Mouse (Mus musculus) ES-CJ7 (cell line): ENCODE measurements around the gene Zfp708.
"Not testable (repeated sequence)": the region's sequence is repeated elsewhere in the genome, so short reads cannot be mapped to it uniquely, and the experiment has no call there.

Experiments used
- DNase-seq: peaks from one replicate; pipeline ENCODE4 v3.0.0; 2011; ENCODE audit warnings: low read depth, low spot score

Zfp708 gene

DNA sequence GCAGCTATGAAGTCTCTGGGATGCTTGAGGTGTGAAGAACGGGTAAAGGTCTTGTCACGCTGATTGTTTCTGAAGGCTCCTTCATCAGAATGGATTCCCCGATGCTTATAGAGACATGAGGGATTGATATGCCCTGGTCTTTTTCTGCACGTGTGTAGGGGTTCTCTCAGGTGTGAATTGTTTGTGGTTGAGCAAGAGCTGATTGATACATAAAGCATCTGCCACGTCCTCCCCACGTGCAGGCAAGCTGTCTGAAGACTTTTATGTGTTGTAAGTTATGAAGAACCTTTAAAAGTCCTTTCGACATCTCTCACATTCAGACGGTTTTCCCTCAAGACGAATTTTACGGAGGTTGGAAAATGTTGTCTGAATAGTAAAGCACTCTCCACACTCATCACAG, at the start of gene Zfp708:
Zfp708 (minus strand) TSS at position 101 of the 400 bp plus-strand sequence.
- no peak for DNase-seq

DNA sequence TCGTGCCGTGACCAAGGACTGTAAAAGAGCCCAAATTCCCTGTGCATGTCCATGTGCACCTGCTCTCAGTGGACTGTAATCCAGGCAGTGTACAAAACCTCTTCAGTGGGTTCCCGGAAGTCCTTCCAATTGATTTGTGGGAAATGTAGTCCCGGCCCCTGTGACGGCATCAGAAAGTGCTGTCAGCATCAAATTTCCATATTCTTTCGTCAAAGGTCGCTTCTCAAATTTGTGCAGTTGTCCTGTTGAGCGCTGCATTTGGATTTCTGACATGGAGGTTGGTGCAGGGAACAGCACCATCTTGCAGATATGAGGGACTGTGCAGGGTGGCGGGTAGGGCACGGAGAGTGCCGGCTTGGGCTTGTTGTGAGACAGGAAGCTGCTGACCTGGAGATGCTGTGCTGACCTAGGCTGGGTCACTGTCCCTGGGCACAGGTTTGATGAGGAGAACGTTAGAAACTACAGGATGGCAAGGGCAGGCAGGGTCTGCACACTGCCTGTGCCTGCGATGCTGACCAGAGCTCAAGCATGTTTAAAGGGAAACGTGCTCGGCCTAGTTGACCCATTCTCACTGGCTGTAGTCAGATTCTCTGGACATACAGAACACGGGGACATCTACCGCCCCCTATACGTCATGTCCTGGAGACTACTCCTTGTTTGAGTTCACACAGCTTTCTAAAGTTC, 30.4 kb upstream of the Zfp708 start:
- DNase-seq: peak; percentile 92

DNA sequence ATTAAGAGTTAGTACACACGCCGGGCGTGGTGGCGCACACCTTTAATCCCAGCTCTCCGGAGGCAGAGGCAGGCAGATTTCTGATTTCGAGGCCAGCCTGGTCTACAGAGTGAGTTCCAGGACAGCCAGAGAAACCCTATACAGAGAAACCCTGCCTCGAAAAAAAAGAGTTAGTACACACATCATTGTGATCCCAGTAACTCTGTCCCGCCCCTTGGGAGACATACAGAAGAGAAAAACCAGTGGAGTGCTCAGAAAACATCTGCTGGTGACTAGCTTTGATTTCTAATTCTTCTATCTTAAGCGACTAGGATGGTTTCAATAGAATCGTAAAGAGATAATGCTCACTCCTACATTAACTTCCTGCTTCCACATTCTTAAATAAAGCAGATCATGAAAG, 29.7 kb upstream of the Zfp708 start:
- DNase-seq: not testable (repeated sequence)

DNA sequence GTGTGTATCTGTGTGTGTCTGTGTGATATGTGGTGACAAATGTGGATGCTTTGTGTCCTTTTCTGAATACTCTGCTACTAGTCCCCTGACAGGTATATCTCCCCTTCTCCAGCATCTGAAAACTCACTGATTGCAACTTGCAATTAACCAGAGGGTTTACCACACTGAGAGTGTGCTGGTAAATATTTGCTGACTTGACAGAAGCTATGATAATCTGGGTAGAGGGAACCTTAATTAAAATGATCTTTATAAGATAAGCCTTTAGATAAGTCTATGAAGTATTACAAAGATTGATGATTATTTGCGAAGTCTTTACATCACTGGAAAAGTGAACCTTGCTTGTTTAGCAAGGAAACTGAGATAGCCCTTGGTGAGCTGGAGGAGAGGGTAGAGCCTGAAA, 26.7 kb upstream of the Zfp708 start:
- no peak for DNase-seq

DNA sequence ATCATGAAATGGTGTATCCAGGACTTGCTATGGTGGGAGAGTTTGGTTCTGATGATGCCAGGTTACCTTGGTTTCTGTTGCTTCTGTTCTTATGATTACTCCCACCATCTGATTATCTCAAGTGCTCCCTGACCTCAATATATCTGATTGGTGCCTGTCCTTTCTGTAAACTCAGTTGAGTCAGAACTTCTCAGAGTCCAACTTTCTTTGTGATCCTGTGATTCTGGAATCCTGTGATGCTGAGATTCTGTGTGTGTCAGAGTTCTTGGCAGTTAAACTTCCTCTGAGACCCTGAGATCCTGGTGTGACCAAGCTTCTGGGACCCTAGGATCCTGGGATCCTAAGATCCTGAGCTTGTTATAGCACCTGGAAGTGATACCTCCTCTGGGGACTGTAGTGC, 23.6 kb upstream of the Zfp708 start, which contains the start of gene Zfp759:
Zfp759 (plus strand) TSS at position 301 of the 400 bp plus-strand sequence.
- DNase-seq: not testable (repeated sequence)

- not testable (repeated sequence) for DNase-seq
Observed at GRCm38 (mm10) chr13:67116163-67116562, 18.4 kb upstream of the Zfp708 start, which contains the start of gene Rslcan18. TSS of gene Rslcan18 (minus strand) at chr13:67116263.

GRCm38 (mm10) chr13:67113287-67113686, 15.5 kb upstream of the Zfp708 start:
- no peak for DNase-seq

- DNase-seq: peak; percentile 17
Observed at GRCm38 (mm10) chr13:67112096-67112495, 14.3 kb upstream of the Zfp708 start.

- no peak for DNase-seq
Observed at GRCm38 (mm10) chr13:67108821-67109206, 11.0 kb upstream of the Zfp708 start.

DNA sequence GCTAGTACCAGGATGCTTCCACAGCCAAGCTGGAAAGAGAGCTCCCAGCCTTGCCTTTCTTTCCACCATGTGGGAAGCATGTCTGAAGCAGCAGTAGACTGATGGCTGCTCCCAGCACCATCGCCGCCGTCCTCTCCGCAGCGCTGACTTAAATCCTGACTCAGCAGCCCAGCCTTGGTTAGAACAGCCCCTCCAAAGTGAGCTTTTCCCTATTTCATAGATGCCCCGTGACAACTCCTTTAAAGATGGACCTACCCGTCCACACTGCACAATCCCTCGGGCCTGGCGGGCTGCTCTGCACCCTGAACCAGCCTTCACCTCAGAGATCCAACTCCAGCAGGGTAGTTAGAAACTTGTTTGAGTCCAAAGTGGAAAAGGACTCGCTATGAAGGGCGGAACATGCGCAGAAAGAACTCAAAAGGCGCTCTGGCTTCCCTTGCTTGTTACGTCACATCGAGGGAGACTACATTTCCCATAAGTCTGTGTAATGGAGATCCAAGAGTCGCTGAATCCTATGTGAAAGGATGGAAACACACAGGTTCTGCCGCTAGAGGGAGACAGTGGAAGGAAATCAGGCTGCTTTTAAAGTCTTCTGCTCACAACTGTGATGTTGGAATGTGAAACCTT, 10.5 kb upstream of the Zfp708 start, which contains the start of gene Gm28557:
Gm28557 (minus strand) TSS at position 411 of the 627 bp plus-strand sequence.
- DNase-seq: peak; percentile 99

- no peak for DNase-seq
Observed at GRCm38 (mm10) chr13:67107681-67108080, 9.9 kb upstream of the Zfp708 start.

DNA sequence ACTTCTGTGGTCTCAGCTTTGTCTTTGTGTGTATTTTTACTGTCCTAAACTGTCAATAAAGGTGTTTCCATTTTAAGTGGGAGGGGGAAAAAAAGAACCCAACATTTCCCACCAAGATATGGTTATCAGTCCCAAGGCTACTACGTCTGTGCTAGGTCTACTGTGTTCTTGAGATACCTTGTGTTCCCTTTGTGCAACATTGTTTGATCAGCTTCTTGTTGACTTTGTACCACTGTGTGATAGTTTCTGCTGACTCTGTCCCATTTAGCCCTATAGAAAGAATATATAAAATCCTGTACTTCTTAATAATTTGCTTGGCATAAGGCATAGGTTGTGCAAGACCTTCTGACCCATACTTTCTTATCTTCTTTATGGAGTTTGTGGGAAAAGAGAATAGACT, 7.6 kb downstream of the Zfp708 start:
- DNase-seq: no peak

DNA sequence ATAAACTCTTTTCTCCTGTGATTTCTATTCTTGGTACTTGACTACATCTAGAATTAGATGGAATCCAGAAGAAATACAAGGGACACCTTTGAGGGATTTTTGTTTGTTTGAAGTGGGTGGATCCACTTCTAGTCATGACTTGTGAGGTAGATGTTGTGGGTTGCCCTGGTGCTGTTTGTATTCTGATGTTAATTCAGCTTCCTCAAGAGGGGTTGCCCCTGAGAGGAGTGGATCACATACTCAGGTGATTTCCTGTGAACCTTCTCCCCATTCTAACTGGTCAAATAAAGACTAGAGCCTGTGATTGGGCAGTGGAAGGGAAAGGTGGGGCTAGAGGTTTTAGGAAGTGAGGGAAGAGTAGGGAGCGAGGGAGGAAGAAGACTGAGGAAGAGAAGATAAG, 15.8 kb downstream of the Zfp708 start:
- peak; percentile 71 for DNase-seq

DNA sequence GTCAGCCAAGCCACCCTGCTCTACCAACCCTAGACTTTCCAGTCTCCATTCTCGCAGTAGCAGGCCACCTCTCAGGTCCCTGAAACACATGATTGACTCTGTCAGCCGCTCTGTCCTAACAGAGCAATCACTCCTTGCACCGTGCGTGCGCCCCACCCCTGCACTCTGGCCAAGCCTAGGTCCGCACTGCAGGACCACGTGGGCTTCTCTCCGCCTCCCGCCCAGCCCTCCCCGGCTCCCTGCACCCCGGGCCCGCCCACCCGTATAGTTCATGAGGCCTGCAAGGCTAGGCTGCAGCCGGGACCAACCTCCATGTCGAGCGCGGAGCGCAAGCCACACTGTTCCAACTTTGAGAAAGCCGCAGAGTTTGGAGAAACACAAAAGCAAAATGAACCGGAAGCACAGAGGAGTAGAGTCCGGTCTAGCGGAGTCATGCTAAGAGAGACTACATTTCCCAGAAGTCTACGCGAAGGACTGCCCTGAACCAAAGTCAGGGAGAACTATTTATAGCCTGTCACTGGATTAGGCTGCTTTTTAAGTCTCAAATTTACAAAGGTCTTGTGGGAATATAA, 16.5 kb downstream of the Zfp708 start:
- DNase-seq: peak; percentile 86

DNA sequence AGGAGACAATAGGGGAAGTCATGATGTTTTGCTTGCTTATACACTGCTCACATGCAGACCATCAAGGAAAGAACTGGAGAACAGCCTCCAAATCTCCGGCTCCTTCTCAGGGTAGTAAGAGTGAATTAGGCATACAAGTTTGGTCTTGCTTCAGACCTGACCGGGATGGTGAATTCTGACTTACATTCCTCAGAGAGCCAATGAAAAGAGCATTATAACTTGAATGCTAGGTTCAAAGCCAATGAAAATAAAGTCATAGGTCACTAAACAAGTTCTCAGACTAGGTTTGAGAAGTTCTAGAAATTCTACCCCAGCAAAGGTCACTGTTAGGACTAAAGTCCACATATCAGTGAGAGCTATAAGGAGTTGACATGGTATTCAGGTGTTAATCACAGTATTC, 20.5 kb downstream of the Zfp708 start:
- DNase-seq: no peak

DNA sequence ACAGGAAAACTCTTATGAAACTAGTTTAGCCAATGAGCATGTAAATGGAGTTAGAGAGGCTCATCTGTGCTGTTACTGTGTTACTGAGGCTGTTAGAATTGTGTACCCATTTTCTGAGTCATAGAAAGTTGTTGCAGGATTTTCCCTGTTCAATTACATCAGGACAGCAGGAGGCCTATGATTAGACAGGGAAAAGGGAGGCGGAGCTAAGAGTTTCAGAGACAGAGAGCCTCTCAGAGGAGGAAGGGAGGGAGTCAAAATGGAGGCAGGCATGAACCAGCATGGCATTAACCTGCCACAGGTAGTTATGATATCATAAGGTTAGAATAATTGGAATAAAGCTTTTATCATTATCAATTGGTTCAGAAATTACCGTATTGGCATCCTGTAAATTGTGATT, 25.0 kb downstream of the Zfp708 start:
- no peak for DNase-seq

- no peak for DNase-seq
Observed at GRCm38 (mm10) chr13:67065386-67065785, 32.4 kb downstream of the Zfp708 start.

DNA sequence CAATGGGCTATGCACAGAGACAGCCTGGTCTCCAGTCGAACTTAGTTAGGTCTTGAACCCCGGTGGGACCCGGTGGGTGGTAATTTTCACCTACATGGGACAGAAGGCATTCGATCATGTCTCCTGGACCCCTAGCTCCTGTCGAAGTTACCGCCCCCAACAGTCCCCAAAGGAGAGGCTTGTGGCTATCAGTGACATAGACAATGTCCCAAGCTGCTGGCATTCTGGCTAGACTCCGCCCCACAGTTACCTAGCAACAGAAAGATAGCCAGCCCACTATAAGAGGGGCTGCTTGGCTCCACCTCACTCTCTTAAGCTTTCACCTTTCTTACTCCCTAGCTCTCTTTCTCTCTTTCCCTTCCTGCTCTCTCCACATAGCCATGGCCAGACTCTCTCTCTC, 35.3 kb downstream of the Zfp708 start:
- peak; percentile 37 for DNase-seq

- peak; percentile 95 for DNase-seq
Observed at GRCm38 (mm10) chr13:67060786-67061358, 36.9 kb downstream of the Zfp708 start, which contains the start of gene Zfp712. TSS of gene Zfp712 (minus strand) at chr13:67061170.

DNA sequence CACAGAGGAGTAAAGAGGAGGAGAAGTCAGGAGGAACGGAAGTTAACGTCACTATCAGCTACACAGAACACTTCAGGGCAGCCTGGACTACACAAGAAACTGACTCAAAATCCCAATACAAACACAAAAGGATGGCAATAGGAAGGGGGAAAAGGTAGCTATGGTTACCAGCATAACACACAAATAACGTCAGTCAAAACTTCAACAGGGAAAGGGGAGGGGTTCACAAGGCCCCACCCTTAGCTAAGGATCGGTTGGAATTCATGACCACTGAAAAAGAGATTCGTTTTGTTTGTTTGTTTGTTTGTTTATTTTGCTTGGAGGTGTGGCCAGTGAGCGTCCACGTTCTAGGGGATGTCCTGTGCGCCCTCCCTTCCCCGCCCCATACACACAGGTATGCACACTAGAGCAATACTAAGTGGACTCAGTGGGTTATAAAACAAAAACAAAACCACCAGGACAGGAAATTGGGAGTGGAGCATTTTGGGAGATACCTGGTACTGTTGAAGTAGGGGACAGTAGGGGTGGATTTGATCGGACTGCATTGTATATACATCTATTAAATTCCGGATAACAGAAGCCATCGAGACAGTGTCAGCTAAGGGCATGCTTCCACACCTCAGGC, 37.5 kb downstream of the Zfp708 start:
- DNase-seq: no peak
